Mouse (Mus musculus): ENCODE measurements around the gene Lgr4.

- TF ChIP-seq USF1 (IDR thresholded peaks at IDR 0.05; ENCODE audit: low read depth) (peak; percentile 24), MYOD1 (IDR thresholded peaks at IDR 0.05; ENCODE audit: control insufficient read depth, insufficient read length, low read depth) (no peak)
Measured at GRCm38 (mm10) chr2:109918592-109919262, 1.3 kb downstream of the Lgr4 start.
